In genomic region chrX:136992191-136992965, GRCm38 (mm10) we compare ENCODE assay signal across 9 mouse cellular contexts. TPM values are rescaled to one million over a fixed set of nuclear protein-coding genes. Genes with fewer than 3 reads are reported as not detected.
DNase-seq lines count a peak whose midpoint lies in the region; ATAC-seq and TF ChIP-seq lines count a peak whose summit lies in the region.
"Had no signal": no experiment of that assay in that cellular context is flagged by ENCODE, and none has a peak within 500 bp of the region (broad histone marks: within the 10 kb centered on the region; RNA-seq: fewer than 3 reads in every experiment).

No protein-coding gene starts in this region.

- H3K9ac ChIP-seq in embryonic facial prominence, embryonic 14.5 days (ENCODE audit: low read depth, low read length), result peak overlapping the region; percentile 57
- peak overlapping the region; percentile 31; the same call in 1 of the 2 replicates for H3K9ac ChIP-seq in limb, embryonic 12.5 days (replicated peaks)

- peak; percentile 31; the same call in 1 of the 2 replicates for ATAC-seq in embryonic facial prominence, embryonic 14.5 days (ENCODE audit: low read depth)
- ATAC-seq in limb, embryonic 12.5 days (ENCODE audit: insufficient number of reproducible peaks, insufficient read depth, low FRiP score, low TSS enrichment, low read depth), result 0 out of 2 replicates have a peak, but pooled peaks have one; percentile 35
- peak; percentile 45 for ATAC-seq in neutrophil, adult 5-6 weeks (ENCODE audit: extremely low read depth, insufficient number of reproducible peaks, low FRiP score, poor library complexity, severe bottlenecking)
- ATAC-seq: Patski had no signal

- no peaks in the 10 kb centered on the region for H3K4me1 ChIP-seq in kidney, adult 2 months (ENCODE audit: control insufficient read depth, insufficient read depth, low read length)
- H3K4me1 ChIP-seq in embryonic facial prominence, embryonic 14.5 days (ENCODE audit: control insufficient read depth, insufficient read depth, low read length), result no peaks in the 10 kb centered on the region
- H3K4me1 ChIP-seq in limb, embryonic 12.5 days (replicated peaks), result no peaks in the 10 kb centered on the region

- H3K9me3 ChIP-seq in embryonic facial prominence, embryonic 14.5 days (ENCODE audit: control insufficient read depth, low read length), result no peaks in the 10 kb centered on the region
- no peaks in the 10 kb centered on the region for H3K9me3 ChIP-seq in limb, embryonic 12.5 days

- peak overlapping the region; percentile 44 for H3K4me3 ChIP-seq in kidney, adult 2 months (ENCODE audit: insufficient read depth, low read depth, low read length)
- peak overlapping the region; percentile 43 for H3K4me3 ChIP-seq in embryonic facial prominence, embryonic 14.5 days (ENCODE audit: low read depth, low read length)
- peak overlapping the region; percentile 45 for H3K4me3 ChIP-seq in limb, embryonic 12.5 days (replicated peaks)

- no peak for DNase-seq in kidney, adult 2 months
- DNase-seq in kidney, postnatal 14 days, result no peak
- DNase-seq in T-cell, adult 2 months (ENCODE audit: low spot score), result peak; percentile 20
- no peak for DNase-seq in embryonic facial prominence, embryonic 14.5 days (ENCODE audit: low spot score)
- DNase-seq in thymus, postnatal 4 days, result no peak
- no peak for DNase-seq in frontal cortex, postnatal 14 days (ENCODE audit: low spot score in 2 of 2)

- no peak overlapping the region for H3K27ac ChIP-seq in kidney, adult 2 months (ENCODE audit: insufficient read depth, low read depth, low read length)
- no peak overlapping the region for H3K27ac ChIP-seq in embryonic facial prominence, embryonic 14.5 days (replicated peaks; ENCODE audit: low read depth, low read length)
- H3K27ac ChIP-seq in limb, embryonic 12.5 days, result no peak overlapping the region

- no peak for TF ChIP-seq CTCF in kidney, adult 2 months (conservative IDR thresholded peaks at IDR 0.05; ENCODE audit: insufficient read depth, insufficient read length, low read depth, low read length)

- no peak for TF ChIP-seq POLR2A in kidney, adult 2 months (IDR thresholded peaks at IDR 0.05; ENCODE audit: low read depth, low read length)

- H3K36me3 ChIP-seq in kidney, adult 2 months (ENCODE audit: control insufficient read depth, insufficient read depth, low read length), result no peaks in the 10 kb centered on the region
- H3K36me3 ChIP-seq in embryonic facial prominence, embryonic 14.5 days (ENCODE audit: control insufficient read depth, insufficient read depth, low read length), result no peaks in the 10 kb centered on the region
- no peaks in the 10 kb centered on the region for H3K36me3 ChIP-seq in limb, embryonic 12.5 days

- H3K27me3 ChIP-seq in kidney, adult 2 months (replicated peaks; ENCODE audit: control insufficient read depth, insufficient read depth, low read length), result no peaks in the 10 kb centered on the region
- H3K27me3 ChIP-seq in embryonic facial prominence, embryonic 14.5 days (replicated peaks; ENCODE audit: control insufficient read depth, insufficient read depth, low read length), result peaks cover 9% of the 10 kb centered on the region
- H3K27me3 ChIP-seq in limb, embryonic 12.5 days, result peaks cover 49% of the 10 kb centered on the region

- 13% methylated on average over 19 of the region's 19 CpGs for WGBS in kidney, adult 2 months
- 16% methylated on average over 19 of the region's 19 CpGs for WGBS in embryonic facial prominence, embryonic 14.5 days
- WGBS in limb, embryonic 12.5 days, result 23% methylated on average over 19 of the region's 19 CpGs

- H3K4me2 ChIP-seq in embryonic facial prominence, embryonic 14.5 days (ENCODE audit: low read depth, low read length), result peak overlapping the region; percentile 62
- H3K4me2 ChIP-seq in limb, embryonic 12.5 days, result peak overlapping the region; percentile 60

RNA-seq across cellular contexts. Expression of gene Zcchc18, which starts 0.6 kb away (rescaled TPM):
- 0.30 and 0.92 TPM in 2 replicates for polyA plus RNA-seq in kidney, adult 2 months (2012; rRNA removed)
- 21.5 and 23.3 TPM in 2 replicates for polyA plus RNA-seq in embryonic facial prominence, embryonic 14.5 days (2014; fragmentation: Nextera tagmentation; extraction: Ambion mirVana)
- 42.2 and 46.5 TPM in 2 replicates for polyA plus RNA-seq in limb, embryonic 12.5 days (2016; fragmentation: Nextera tagmentation; extraction: Ambion mirVana)
- 6.9 and 8.6 TPM in 2 replicates for total RNA-seq in neutrophil, adult 5-6 weeks (2017)

RNA-seq across cellular contexts. Expression of gene Tmsb15b1, which starts 15.7 kb away (rescaled TPM):
- polyA plus RNA-seq in kidney, adult 2 months (2012; rRNA removed), result 0.83 and 1.0 TPM in 2 replicates
- 26.8 and 30.7 TPM in 2 replicates for polyA plus RNA-seq in embryonic facial prominence, embryonic 14.5 days (2014; fragmentation: Nextera tagmentation; extraction: Ambion mirVana)
- polyA plus RNA-seq in limb, embryonic 12.5 days (2016; fragmentation: Nextera tagmentation; extraction: Ambion mirVana), result 36.9 and 38.8 TPM in 2 replicates
- 5.3 and 7.0 TPM in 2 replicates for total RNA-seq in neutrophil, adult 5-6 weeks (2017)
- polyA plus RNA-seq: Patski had no signal

RNA-seq across cellular contexts. Expression of gene Tmsb15l, which starts 15.7 kb away (rescaled TPM):
- 1.2 and 2.0 TPM in 2 replicates for polyA plus RNA-seq in kidney, adult 2 months (2012; rRNA removed)
- polyA plus RNA-seq in embryonic facial prominence, embryonic 14.5 days (2014; fragmentation: Nextera tagmentation; extraction: Ambion mirVana), result 1.8 and 6.2 TPM in 2 replicates
- polyA plus RNA-seq in limb, embryonic 12.5 days (2016; fragmentation: Nextera tagmentation; extraction: Ambion mirVana), result 6.9 and 9.4 TPM in 2 replicates
- total RNA-seq in neutrophil, adult 5-6 weeks (2017), result 3.7 and 6.6 TPM in 2 replicates

RNA-seq across cellular contexts. Expression of gene Tmsb15b2, which starts 17.1 kb away (rescaled TPM):
- 0.44 and 0.57 TPM in 2 replicates for polyA plus RNA-seq in kidney, adult 2 months (2012; rRNA removed)
- polyA plus RNA-seq in embryonic facial prominence, embryonic 14.5 days (2014; fragmentation: Nextera tagmentation; extraction: Ambion mirVana), result 52.9 and 64.3 TPM in 2 replicates
- 91.2 and 96.7 TPM in 2 replicates for polyA plus RNA-seq in limb, embryonic 12.5 days (2016; fragmentation: Nextera tagmentation; extraction: Ambion mirVana)
- total RNA-seq in neutrophil, adult 5-6 weeks (2017), result 31.6 TPM in 1 of 2 replicates, not detected in the other

RNA-seq across cellular contexts. Expression of gene Slc25a53, which starts 45.7 kb away (rescaled TPM):
- 2.2 and 2.4 TPM in 2 replicates for polyA plus RNA-seq in kidney, adult 2 months (2012; rRNA removed)
- polyA plus RNA-seq in embryonic facial prominence, embryonic 14.5 days (2014; fragmentation: Nextera tagmentation; extraction: Ambion mirVana), result 9.8 and 13.6 TPM in 2 replicates
- polyA plus RNA-seq in limb, embryonic 12.5 days (2016; fragmentation: Nextera tagmentation; extraction: Ambion mirVana), result 11.2 and 15.4 TPM in 2 replicates
- total RNA-seq in neutrophil, adult 5-6 weeks (2017), result 18.8 and 24.4 TPM in 2 replicates

Comparison
In these comparisons a context has a peak if more than half of its experiments do, and no peak if none do; other contexts are left out.
1. RNA of gene Zcchc18, which starts 0.6 kb away (polyA plus RNA-seq): 42.2 to 46.5 TPM in limb, embryonic 12.5 days and 21.5 to 23.3 TPM in embryonic facial prominence, embryonic 14.5 days; 0.30 to 0.92 TPM in kidney, adult 2 months; every median in the first group is over 10 times any median in the second.
2. RNA of gene Tmsb15b1, which starts 15.7 kb away (polyA plus RNA-seq): 36.9 to 38.8 TPM in limb, embryonic 12.5 days and 26.8 to 30.7 TPM in embryonic facial prominence, embryonic 14.5 days; 0.83 to 1.0 TPM in kidney, adult 2 months; every median in the first group is over 10 times any median in the second.
3. Peak in every context shown above with its lines, with median percentiles within 50 percentile points of each other: H3K4me3 ChIP-seq and ATAC-seq.